In genomic region chr12:54202276-54202675, GRCm38 (mm10) we compare ENCODE assay signal across 8 mouse cellular contexts. TPM values are rescaled to one million over a fixed set of nuclear protein-coding genes. Genes with fewer than 3 reads are reported as not detected.
DNase-seq lines count a peak whose midpoint lies in the region; ATAC-seq and TF ChIP-seq lines count a peak whose summit lies in the region.

No protein-coding gene starts in this region.

- WGBS in hindbrain, embryonic 12.5 days, result 41% methylated on average over 6 of the region's 6 CpGs
- WGBS in stomach, embryonic 15.5 days, result 32% methylated on average over 6 of the region's 6 CpGs

- H3K4me1 ChIP-seq in cortical plate, adult 2 months (ENCODE audit: control insufficient read depth, insufficient read depth, low read length), result peaks cover 5% of the 10 kb centered on the region; the same call in 1 of the 2 replicates
- H3K4me1 ChIP-seq in hindbrain, embryonic 12.5 days, result peaks cover 37% of the 10 kb centered on the region
- H3K4me1 ChIP-seq in stomach, embryonic 15.5 days, result peaks cover 33% of the 10 kb centered on the region

- no peaks in the 10 kb centered on the region for H3K9me3 ChIP-seq in hindbrain, embryonic 12.5 days (replicated peaks)
- no peaks in the 10 kb centered on the region for H3K9me3 ChIP-seq in stomach, embryonic 15.5 days

- peaks cover 3% of the 10 kb centered on the region for H3K27me3 ChIP-seq in hindbrain, embryonic 12.5 days
- no peaks in the 10 kb centered on the region for H3K27me3 ChIP-seq in stomach, embryonic 15.5 days (replicated peaks)

- TF ChIP-seq POLR2A in cortical plate, adult 2 months (IDR thresholded peaks at IDR 0.05; ENCODE audit: extremely low read depth, insufficient read depth, low read length), result no peak

- no peaks in the 10 kb centered on the region for H3K36me3 ChIP-seq in hindbrain, embryonic 12.5 days
- H3K36me3 ChIP-seq in stomach, embryonic 15.5 days, result no peaks in the 10 kb centered on the region

- H3K4me3 ChIP-seq in cortical plate, adult 2 months (ENCODE audit: insufficient read depth, low read length), result peak overlapping the region; percentile 67; the same call in 1 of the 2 replicates
- peak overlapping the region; percentile 51 for H3K4me3 ChIP-seq in hindbrain, embryonic 12.5 days
- H3K4me3 ChIP-seq in stomach, embryonic 15.5 days (replicated peaks), result peak overlapping the region; percentile 79

- DNase-seq in A20 (ENCODE audit: low read depth, low spot score), result peak; percentile 35
- DNase-seq in liver, result peak; percentile 16
- no peak for DNase-seq in ovary, postnatal 36 days (ENCODE audit: low spot score)
- DNase-seq in embryo, embryonic 11 days, result no peak
- DNase-seq in gastrocnemius, postnatal 10 days, result no peak

- peak overlapping the region; percentile 100 for H3K4me2 ChIP-seq in hindbrain, embryonic 12.5 days (replicated peaks)
- peak overlapping the region; percentile 95 for H3K4me2 ChIP-seq in stomach, embryonic 15.5 days

- H3K27ac ChIP-seq in cortical plate, adult 2 months (ENCODE audit: insufficient read depth, low read length), result no peak overlapping the region
- H3K27ac ChIP-seq in hindbrain, embryonic 12.5 days, result no peak overlapping the region
- peak overlapping the region; percentile 88 for H3K27ac ChIP-seq in stomach, embryonic 15.5 days

- H3K9ac ChIP-seq in hindbrain, embryonic 12.5 days, result no peak overlapping the region
- H3K9ac ChIP-seq in stomach, embryonic 15.5 days, result peak overlapping the region; percentile 97

- TF ChIP-seq CTCF in cortical plate, adult 2 months (IDR thresholded peaks at IDR 0.05; ENCODE audit: extremely low read depth, insufficient read depth, low read length), result no peak

- ATAC-seq in hindbrain, embryonic 12.5 days (ENCODE audit: low FRiP score), result no peak
- ATAC-seq in stomach, embryonic 15.5 days (ENCODE audit: insufficient read depth, low FRiP score, low read depth), result no peak

RNA-seq across cellular contexts. Expression of gene Egln3, which starts 1.4 kb away (rescaled TPM):
- polyA plus RNA-seq in cortical plate, adult 2 months (2012; rRNA removed), result 5.3 and 6.3 TPM in 2 replicates
- 6.2 and 7.3 TPM in 2 replicates for polyA plus RNA-seq in hindbrain, embryonic 12.5 days (2016; fragmentation: Nextera tagmentation; extraction: Ambion mirVana)
- 52.5 and 53.4 TPM in 2 replicates for polyA plus RNA-seq in stomach, embryonic 15.5 days (2015; fragmentation: Nextera tagmentation; extraction: Ambion mirVana)
- 10 to 100 TPM; 14.2 to 15.3 TPM for total RNA-seq in gastrocnemius, postnatal 10 days (2021)

Comparison
In these comparisons a context has a peak if more than half of its experiments do, and no peak if none do; other contexts are left out.
1. DNase-seq: peak in A20 (single experiment) and liver (single experiment); none in ovary, postnatal 36 days (single experiment), embryo, embryonic 11 days (single experiment) and gastrocnemius, postnatal 10 days (single experiment).
2. Peak in every context shown above with its lines, with median percentiles within 50 percentile points of each other: H3K4me3 ChIP-seq.